Mouse (Mus musculus): Measurements from ENCODE around the gene Tmem159. TPM values are rescaled to one million over a fixed set of nuclear protein-coding genes. Genes with fewer than 3 reads are reported as not detected.

The Tmem159 gene
- polyA plus RNA-seq (2014; fragmentation: Illumina TruSeq; extraction: RNeasy Lipid Tissue Mini Kit (QIAGEN cat#74804); ENCODE audit: low read depth, low replicate concordance): 43.0 TPM

GRCm38 (mm10) chr7:120102164-120102972, at the start of gene Tmem159:
Gene Tmem159 (plus strand): TSS chr7:120102353.

GRCm38 (mm10) chr7:120095180-120095579, 7.0 kb upstream of the Tmem159 start, which contains the start of gene Dnah3:
Gene Dnah3 (minus strand): TSS chr7:120095280.

GRCm38 (mm10) chr7:120145191-120145590, 43.0 kb downstream of the Tmem159 start, which contains the start of gene Zp2:
Gene Zp2 (minus strand): TSS chr7:120145291.

Other genes starting within 250 kb of the Tmem159 start
- 11.9 TPM for gene Lyrm1, start 206.5 kb upstream of the Tmem159 start, polyA plus RNA-seq (2014; fragmentation: Illumina TruSeq; extraction: RNeasy Lipid Tissue Mini Kit (QIAGEN cat#74804); ENCODE audit: low read depth, low replicate concordance)
- 15.0 TPM for gene Dcun1d3, start 206.1 kb upstream of the Tmem159 start, polyA plus RNA-seq (2014; fragmentation: Illumina TruSeq; extraction: RNeasy Lipid Tissue Mini Kit (QIAGEN cat#74804); ENCODE audit: low read depth, low replicate concordance)
- not detected for gene Dnah3, start 7.1 kb upstream of the Tmem159 start, polyA plus RNA-seq (2014; fragmentation: Illumina TruSeq; extraction: RNeasy Lipid Tissue Mini Kit (QIAGEN cat#74804); ENCODE audit: low read depth, low replicate concordance)
- gene Zp2, start 42.9 kb downstream of the Tmem159 start, polyA plus RNA-seq (2014; fragmentation: Illumina TruSeq; extraction: RNeasy Lipid Tissue Mini Kit (QIAGEN cat#74804); ENCODE audit: low read depth, low replicate concordance): 1.9 TPM
- 125 TPM for gene Anks4b, start 71.5 kb downstream of the Tmem159 start, polyA plus RNA-seq (2014; fragmentation: Illumina TruSeq; extraction: RNeasy Lipid Tissue Mini Kit (QIAGEN cat#74804); ENCODE audit: low read depth, low replicate concordance)
- 1.0 TPM for gene Crym, start 99.8 kb downstream of the Tmem159 start, polyA plus RNA-seq (2014; fragmentation: Illumina TruSeq; extraction: RNeasy Lipid Tissue Mini Kit (QIAGEN cat#74804); ENCODE audit: low read depth, low replicate concordance)
- gene Abca14, start 101.6 kb downstream of the Tmem159 start, polyA plus RNA-seq (2014; fragmentation: Illumina TruSeq; extraction: RNeasy Lipid Tissue Mini Kit (QIAGEN cat#74804); ENCODE audit: low read depth, low replicate concordance): 1.1 TPM
- 0.22 TPM for gene Abca15, start 226.3 kb downstream of the Tmem159 start, polyA plus RNA-seq (2014; fragmentation: Illumina TruSeq; extraction: RNeasy Lipid Tissue Mini Kit (QIAGEN cat#74804); ENCODE audit: low read depth, low replicate concordance)

All from sigmoid colon, adult 10 weeks (tissue).